Mouse (Mus musculus) kidney, postnatal 14 days (tissue): ENCODE measurements at regions not wholly inside any gene's neighbourhood (a gene's known extent, or its start where the extent isn't known, plus 50 kb on each side); places are given as distances from the start of the nearest gene placed in this dataset.

Experiments used
- DNase-seq: peaks from one replicate; pipeline ENCODE4 v3.0.0; 2022; ENCODE audit warnings: mixed read lengths

- DNase-seq, result no peak
Measured at GRCm38 (mm10) chr10:111746067-111746878, 226.2 kb upstream of the Krr1 start.

- no peak for DNase-seq
Measured at GRCm38 (mm10) chr10:111746879-111747477, 225.5 kb upstream of the Krr1 start.

GRCm38 (mm10) chr10:111748482-111748881, 224.0 kb upstream of the Krr1 start:
- DNase-seq, result no peak

DNA sequence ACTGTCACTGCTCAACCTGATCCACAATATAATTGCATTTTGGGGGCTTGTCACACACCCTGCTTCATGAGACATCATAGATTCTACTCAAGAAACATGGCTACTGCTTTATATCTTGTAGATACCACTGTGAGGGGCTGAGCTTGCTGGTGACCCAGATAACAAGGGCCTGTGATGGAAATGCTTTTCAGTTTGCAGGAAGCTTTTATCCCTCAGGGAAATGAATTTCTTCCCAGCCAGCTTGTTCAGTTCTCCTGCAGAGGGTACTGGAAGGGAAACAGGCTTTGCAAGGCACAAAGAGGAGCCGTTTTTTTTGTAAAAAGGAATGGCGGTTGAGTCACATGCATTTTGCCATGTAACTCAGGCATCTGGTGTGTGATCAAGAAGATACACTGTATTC, 218.8 kb upstream of the Krr1 start:
- DNase-seq, result no peak

DNA sequence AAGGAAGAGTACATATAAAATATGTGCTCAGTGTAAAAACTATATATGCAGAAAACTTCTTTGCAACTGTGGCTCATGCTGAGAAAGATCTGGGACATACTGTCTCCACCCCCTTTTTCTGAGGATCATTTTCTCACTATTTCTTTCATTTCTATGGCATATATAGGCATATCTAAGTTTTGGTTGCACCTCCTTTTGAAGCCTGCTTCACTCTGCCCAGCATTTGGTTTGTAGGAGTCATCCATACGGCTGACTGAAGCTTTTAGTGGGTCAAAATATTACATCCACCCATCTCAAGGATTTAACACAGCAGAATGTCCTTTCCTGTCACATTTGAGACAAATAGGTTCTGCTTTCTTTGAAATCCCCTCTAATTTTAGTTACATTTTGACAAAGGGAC, 216.5 kb upstream of the Krr1 start:
- DNase-seq, result no peak

- DNase-seq, result no peak
Measured at GRCm38 (mm10) chr10:111756528-111756927, 215.9 kb upstream of the Krr1 start.

DNA sequence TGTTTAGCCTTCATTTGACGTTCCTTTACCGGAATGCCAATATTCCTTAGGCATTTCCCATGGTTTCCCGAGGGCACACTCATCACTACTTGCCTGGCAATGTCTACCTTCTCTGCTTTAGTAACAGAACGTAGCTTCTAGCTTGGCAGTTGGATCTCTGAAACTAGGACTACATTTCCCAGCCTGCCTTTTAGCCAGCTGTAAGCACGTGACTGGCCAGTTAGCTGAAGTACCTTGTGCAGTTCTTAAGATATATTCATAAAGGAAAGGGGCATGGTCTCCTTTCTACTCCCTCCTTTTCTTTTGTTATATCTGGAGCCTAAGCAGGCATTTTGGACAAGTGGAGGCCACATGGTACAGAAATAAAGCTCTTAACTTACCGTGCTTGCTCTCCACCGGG, 214.8 kb upstream of the Krr1 start:
- no peak for DNase-seq

GRCm38 (mm10) chr10:111759505-111759904, 213.0 kb upstream of the Krr1 start:
- no peak for DNase-seq

DNA sequence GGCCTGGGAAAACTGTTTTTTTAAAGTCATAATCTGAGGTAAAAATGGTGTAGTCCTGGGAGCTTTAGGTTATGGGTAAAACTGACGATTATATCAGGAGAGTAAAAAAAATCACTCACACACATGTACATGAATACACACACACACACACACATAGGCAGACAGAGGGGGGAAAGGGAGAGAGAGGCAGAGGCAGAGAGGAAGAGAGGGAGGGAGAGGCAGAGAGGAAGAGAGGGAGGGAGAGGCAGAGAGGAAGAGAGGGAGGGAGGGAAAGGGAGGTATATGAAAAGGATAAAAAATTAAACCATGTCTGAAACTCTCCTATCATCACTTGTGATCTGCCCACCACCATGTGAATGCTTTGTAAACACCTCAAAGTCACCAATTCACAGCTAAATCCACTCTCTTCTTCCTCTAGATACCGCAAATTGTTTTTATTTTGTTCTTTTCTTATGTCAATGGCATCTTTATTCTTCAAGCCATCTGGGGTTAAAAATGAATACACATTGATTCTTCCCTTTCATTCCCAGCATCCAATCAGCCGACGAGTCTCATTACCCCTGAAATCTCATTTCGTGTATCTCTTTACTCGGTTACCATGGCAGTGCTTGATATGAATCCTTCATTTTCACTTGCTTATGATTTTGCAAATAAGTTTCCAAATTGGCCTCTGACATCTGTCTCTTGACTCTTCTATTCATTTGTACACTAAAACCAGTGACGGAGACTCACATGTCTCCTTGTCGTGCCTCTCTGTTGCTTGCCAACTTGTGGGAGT, 209.5 kb upstream of the Krr1 start:
- no peak for DNase-seq

DNA sequence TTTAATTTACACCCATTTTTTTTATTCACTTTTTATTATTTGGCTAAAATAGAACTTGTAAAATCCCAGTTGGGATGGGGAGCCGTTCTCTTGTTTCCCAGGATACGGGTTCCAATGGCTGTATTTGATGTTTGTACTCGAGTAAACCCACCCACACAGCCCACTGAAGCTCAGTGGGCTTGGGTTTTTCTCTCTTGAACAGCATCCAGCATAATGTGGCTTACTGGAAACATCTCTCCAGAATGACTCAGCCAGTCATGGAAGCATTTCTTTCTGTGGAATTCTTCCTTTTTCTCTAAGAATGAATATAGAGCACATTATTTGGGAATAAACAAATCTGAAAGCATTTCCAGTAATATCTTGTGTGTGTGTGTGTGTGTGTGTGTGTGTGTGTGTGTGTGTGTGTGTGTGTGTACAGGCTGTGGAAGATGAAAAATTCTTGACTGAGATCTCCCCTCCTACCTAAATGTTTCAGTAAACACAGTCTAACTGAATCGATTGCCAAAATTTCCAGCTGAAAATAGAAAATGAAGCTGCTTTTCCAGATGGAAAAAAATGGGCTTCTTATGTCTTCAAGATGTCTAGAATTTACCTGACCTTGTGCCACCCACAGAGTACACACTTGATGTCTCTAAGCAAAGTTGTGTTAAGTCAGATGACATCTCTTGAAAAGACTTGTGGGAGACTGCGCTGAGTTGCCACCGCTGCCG, 205.3 kb upstream of the Krr1 start:
- DNase-seq, result no peak

- no peak for DNase-seq
Measured at GRCm38 (mm10) chr10:111767813-111768455, 204.5 kb upstream of the Krr1 start.

DNA sequence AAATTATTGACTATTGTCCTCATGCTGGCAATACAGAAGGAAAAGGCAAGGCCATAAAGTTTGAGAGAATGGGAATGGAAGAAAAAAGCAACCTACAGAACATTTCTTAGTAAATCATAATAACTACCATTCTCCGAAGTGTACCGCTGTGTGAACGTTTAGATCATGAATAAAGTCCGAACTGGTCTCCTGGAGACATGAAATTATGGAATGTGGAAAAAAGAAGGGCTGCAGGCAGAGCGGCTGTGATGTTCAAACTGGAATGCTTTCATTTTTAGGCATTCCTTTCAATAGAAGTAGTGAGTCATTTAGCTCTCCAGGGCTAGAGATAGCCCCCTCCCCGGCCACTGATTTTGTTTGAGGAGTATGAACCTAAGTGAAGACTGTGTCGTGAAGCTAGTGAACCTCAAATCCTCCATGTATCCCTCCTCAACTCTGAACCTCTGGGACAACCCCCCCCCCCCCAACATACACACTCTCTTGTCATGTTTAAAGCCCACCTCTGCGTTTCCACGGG, 202.9 kb upstream of the Krr1 start:
- no peak for DNase-seq

- DNase-seq, result peak; percentile 57
Measured at GRCm38 (mm10) chr10:111770027-111770426, 202.4 kb upstream of the Krr1 start.

GRCm38 (mm10) chr10:111771010-111771409, 201.5 kb upstream of the Krr1 start:
- no peak for DNase-seq

GRCm38 (mm10) chr10:111777559-111777958, 194.9 kb upstream of the Krr1 start:
- DNase-seq, result no peak

DNA sequence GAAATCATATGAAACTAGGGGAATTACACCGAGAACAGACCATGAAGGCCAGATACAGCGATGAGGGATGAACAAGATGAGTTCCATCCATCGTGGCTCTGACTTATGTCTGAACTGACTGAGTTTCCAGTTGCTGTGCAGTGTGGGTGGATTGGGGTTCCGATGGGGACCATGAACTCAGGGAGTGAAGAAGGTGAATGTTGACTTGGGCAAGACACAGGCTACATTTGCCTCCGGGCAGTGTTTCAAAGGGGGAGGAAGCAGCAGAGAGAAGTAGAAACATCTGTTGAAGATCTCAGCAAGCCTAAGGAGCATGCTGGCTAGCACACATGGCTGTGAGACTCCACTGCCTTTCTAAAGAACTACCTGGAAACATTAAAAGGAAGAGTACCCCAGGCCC, 194.4 kb upstream of the Krr1 start:
- DNase-seq, result no peak

DNA sequence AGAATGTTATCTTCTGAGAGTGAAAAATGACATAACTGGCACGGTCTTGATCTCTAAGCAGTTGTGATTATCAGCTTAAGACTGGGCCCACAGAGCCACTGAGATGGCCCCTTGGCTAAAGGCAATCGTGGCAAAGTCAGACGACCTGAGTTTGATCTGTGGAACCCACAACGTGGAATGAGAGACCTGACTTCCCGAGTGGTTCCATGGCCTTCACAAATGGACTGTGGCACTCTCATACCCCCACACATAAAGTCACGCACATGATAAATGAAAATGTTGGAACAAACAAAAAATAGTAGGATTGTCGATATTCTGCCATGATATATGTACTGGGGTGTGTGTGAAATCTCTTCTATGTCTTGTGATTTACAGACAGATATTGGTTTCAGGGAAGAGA, 192.5 kb upstream of the Krr1 start:
- DNase-seq, result no peak

DNA sequence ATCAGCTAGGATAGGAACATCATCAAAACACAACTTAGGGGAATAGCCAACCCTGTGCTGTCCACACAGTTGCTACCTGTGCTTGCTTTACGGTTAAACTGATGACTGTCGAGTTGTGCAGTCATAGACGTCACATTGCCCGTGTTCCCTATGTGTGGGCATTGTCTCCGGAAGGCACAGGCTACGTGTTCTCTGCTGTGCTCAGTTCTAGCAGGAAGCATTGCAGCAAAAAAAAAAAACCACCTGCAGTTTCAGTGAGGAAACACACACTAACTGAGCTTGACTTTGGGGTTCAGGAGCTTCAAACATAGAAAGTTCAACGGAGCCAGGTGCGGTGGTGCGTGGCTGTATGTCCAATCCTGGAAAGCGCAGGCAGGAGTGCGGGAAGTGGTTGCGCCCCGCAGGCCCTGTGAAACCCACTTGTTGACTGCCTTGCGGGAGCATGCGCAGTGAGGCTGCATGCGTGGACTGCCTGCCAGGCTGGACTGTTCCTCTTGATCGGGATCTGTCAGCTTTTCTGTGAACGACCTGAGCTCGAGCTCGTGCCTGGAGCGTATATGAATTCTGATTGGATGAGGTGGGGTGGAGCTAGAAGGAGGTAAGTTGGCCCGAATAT, 190.2 kb upstream of the Krr1 start:
- peak; percentile 27 for DNase-seq

DNA sequence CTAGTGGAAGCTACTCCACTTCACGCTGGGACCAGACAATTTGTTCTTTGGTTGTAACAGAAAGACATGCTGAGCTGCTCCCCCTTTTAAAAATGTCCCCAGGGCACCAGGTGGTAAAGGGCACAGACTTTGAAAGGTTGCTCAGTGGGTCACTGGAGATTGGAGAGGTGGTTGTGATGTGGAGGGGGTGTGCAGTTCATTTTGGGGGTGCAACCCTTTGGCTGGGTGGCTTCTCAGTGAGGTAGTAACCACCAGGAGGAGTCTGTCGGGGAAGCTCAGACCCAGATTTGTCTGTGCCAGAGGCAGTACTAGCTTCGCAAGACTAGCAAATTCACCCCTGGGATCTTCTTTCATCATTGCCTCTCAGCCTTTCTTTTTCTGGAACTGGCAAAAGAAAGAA, 189.0 kb upstream of the Krr1 start:
- no peak for DNase-seq

GRCm38 (mm10) chr10:111784065-111784853, 188.2 kb upstream of the Krr1 start:
- DNase-seq, result no peak

DNA sequence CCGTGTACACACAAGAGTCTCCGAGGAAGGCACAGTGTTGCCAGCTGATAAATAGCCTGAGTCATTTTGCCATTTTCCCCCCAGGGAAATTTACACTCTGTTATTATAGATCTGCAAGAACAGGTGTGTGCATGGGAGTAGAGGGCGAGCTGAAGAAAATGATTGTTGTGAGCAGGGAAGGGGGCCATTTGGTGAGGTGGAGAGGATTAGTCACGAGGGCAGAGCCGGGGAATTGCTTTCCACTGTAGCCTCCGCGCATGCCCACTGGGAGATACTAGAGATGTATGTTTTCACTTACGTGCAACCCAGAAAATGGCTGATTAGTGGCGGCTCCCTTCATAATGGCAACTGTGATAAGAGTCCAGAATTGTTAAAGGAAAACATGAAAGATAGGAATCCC, 185.3 kb upstream of the Krr1 start:
- DNase-seq, result no peak
